Mouse (Mus musculus) MEL (cell line): ENCODE results near the gene Scnm1. TPM values are rescaled to one million over a fixed set of nuclear protein-coding genes. Genes with fewer than 3 reads are reported as not detected.
A peak's percentile ranks its signal among the peaks of the same experiment; 100 is the strongest.

Experiments
- DNase-seq: peaks from one replicate; pipeline ENCODE4 v3.0.0; 2011; ENCODE audit warnings: low read depth, low spot score
- H3K27ac ChIP-seq: 2 replicates; pipeline ENCODE4 v1.5.1; 2012; ENCODE audit warnings: low read depth, mild to moderate bottlenecking, control low read depth, low read length, moderate library complexity; ENCODE audit not compliant: control insufficient read depth
- H3K27me3 ChIP-seq, 2 experiments: fragments of 150-350 bp in 1 of 2; sonication (generic) in 1 of 2; 2 replicates each; pipeline ENCODE4 v1.6.1; 2012; ENCODE audit warnings: low read length in 2 of 2, mild to moderate bottlenecking in 2 of 2, improper control_type of control experiment in 1 of 2, moderate library complexity in 1 of 2; ENCODE audit not compliant: insufficient read depth in 2 of 2, control insufficient read depth in 1 of 2
- H3K36me3 ChIP-seq, 2 experiments: 2 replicates each; pipeline ENCODE4 v1.6.1; 2012 to 2014; ENCODE audit warnings: low read length in 2 of 2, improper control_type of control experiment in 1 of 2, inconsistent platforms in 1 of 2, mild to moderate bottlenecking in 1 of 2; ENCODE audit not compliant: insufficient read depth in 2 of 2, control insufficient read depth in 1 of 2
- H3K4me1 ChIP-seq, 2 experiments: fragments of 150-350 bp in 1 of 2; sonication (generic) in 1 of 2; 2 replicates each; pipeline ENCODE4 v1.6.1; 2012; ENCODE audit warnings: low read length in 2 of 2, improper control_type of control experiment in 1 of 2, mild to moderate bottlenecking in 1 of 2; ENCODE audit not compliant: insufficient read depth in 2 of 2, control insufficient read depth in 1 of 2
- H3K4me3 ChIP-seq, 2 experiments: fragments of 150-350 bp in 1 of 2; sonication (generic) in 1 of 2; 2 replicates each; pipeline ENCODE4 v1.5.1; 2012; ENCODE audit warnings: low read depth in 2 of 2, low read length in 2 of 2, mild to moderate bottlenecking in 2 of 2, moderate library complexity in 2 of 2, control low read depth in 1 of 2, improper control_type of control experiment in 1 of 2; ENCODE audit not compliant: control insufficient read depth in 1 of 2, insufficient read depth in 1 of 2
- H3K79me2 ChIP-seq: 2 replicates; pipeline ENCODE4 v1.6.1; 2012; ENCODE audit warnings: mild to moderate bottlenecking, low read length, moderate library complexity; ENCODE audit not compliant: control insufficient read depth, poor library complexity, insufficient read depth
- H3K9ac ChIP-seq: 2 replicates; pipeline ENCODE4 v1.6.1; 2012; ENCODE audit warnings: low read depth, mild to moderate bottlenecking, control low read depth, low read length, moderate library complexity; ENCODE audit not compliant: control insufficient read depth, poor library complexity, severe bottlenecking
- H3K9me3 ChIP-seq: fragments of 150-350 bp; sonication (generic); replicated peaks from 2 replicates; pipeline ENCODE4 v1.6.1; 2012; ENCODE audit warnings: mild to moderate bottlenecking, low read length, improper control_type of control experiment, moderate library complexity; ENCODE audit not compliant: insufficient read depth
- BHLHE40 ChIP-seq: IDR thresholded peaks from 2 replicates; pipeline ENCODE4 v1.6.1; 2012; ENCODE audit warnings: low read depth, mild to moderate bottlenecking, inconsistent platforms, low read length, improper control_type of control experiment, borderline replicate concordance
- EP300 ChIP-seq, 2 experiments: IDR thresholded peaks; 2 replicates each; pipeline ENCODE4 v1.6.1; 2011; ENCODE audit warnings: improper control_type of control experiment in 2 of 2, low read length in 2 of 2, low read depth in 1 of 2, mild to moderate bottlenecking in 1 of 2
- GATA1 ChIP-seq: IDR thresholded peaks from 2 replicates; pipeline ENCODE4 v1.6.1; 2011; ENCODE audit warnings: low read depth, low read length, improper control_type of control experiment
- JUND ChIP-seq: IDR thresholded peaks from 2 replicates; pipeline ENCODE4 v1.6.1; 2011; ENCODE audit warnings: low read depth, mild to moderate bottlenecking, improper control_type of control experiment, low read length
- KAT2A ChIP-seq: conservative IDR thresholded peaks from 2 replicates; pipeline ENCODE4 v1.6.1; 2012; ENCODE audit warnings: low read depth, low read length, improper control_type of control experiment, inconsistent platforms
- MAX ChIP-seq: IDR thresholded peaks from 2 replicates; pipeline ENCODE4 v1.6.1; 2011; ENCODE audit warnings: low read length, improper control_type of control experiment
- MEF2A ChIP-seq: IDR thresholded peaks from 2 replicates; pipeline ENCODE4 v1.6.1; 2014; ENCODE audit warnings: low read depth, mild to moderate bottlenecking, inconsistent platforms, low read length, improper control_type of control experiment; ENCODE audit not compliant: poor library complexity, insufficient replicate concordance, severe bottlenecking; ENCODE audit errors: extremely low read depth
- MYB ChIP-seq: IDR thresholded peaks from 2 replicates; pipeline ENCODE4 v1.6.1; 2011; ENCODE audit warnings: mild to moderate bottlenecking, low read depth, low read length, improper control_type of control experiment
- MYC ChIP-seq: IDR thresholded peaks from 2 replicates; pipeline ENCODE4 v1.6.1; 2011; ENCODE audit warnings: low read depth, mild to moderate bottlenecking, low read length, improper control_type of control experiment, moderate library complexity
- NELFE ChIP-seq: IDR thresholded peaks from 2 replicates; pipeline ENCODE4 v1.6.1; 2011; ENCODE audit warnings: low read depth, low read length, improper control_type of control experiment
- NRF1 ChIP-seq: IDR thresholded peaks from 2 replicates; pipeline ENCODE4 v1.6.1; 2014; ENCODE audit warnings: low read depth, mild to moderate bottlenecking, inconsistent platforms, low read length, improper control_type of control experiment, moderate library complexity; ENCODE audit not compliant: poor library complexity, insufficient read depth, severe bottlenecking
- RAD21 ChIP-seq: IDR thresholded peaks from 2 replicates; pipeline ENCODE4 v1.6.1; 2011; ENCODE audit warnings: mild to moderate bottlenecking, low read depth, low read length, improper control_type of control experiment
- TAL1 ChIP-seq: IDR thresholded peaks from 2 replicates; pipeline ENCODE4 v1.6.1; 2012; ENCODE audit warnings: mild to moderate bottlenecking, inconsistent platforms, low read length, moderate library complexity, mixed read lengths
- TCF12 ChIP-seq: IDR thresholded peaks from 2 replicates; pipeline ENCODE4 v1.6.1; 2014; ENCODE audit warnings: low read depth, mild to moderate bottlenecking, inconsistent platforms, low read length, improper control_type of control experiment, moderate library complexity
- USF2 ChIP-seq, 2 experiments: IDR thresholded peaks; 2 replicates each; pipeline ENCODE4 v1.6.1; 2011 to 2012; ENCODE audit warnings: improper control_type of control experiment in 2 of 2, low read length in 2 of 2, borderline replicate concordance in 1 of 2, inconsistent platforms in 1 of 2, low read depth in 1 of 2, mild to moderate bottlenecking in 1 of 2; ENCODE audit not compliant: insufficient read depth in 1 of 2
- ZKSCAN1 ChIP-seq: IDR thresholded peaks from 2 replicates; pipeline ENCODE4 v1.6.1; 2012; ENCODE audit warnings: low read depth, mild to moderate bottlenecking, inconsistent platforms, low read length, improper control_type of control experiment, moderate library complexity
- polyA plus RNA-seq, 2 experiments: library from polyadenylated mRNA; stranded (reverse) in 1 of 2; unstranded in 1 of 2; fragments of >175 nt in 1 of 2; fragments of >200 nt in 1 of 2; gene quantifications; 2 replicates each; pipeline versions ENCODE4 v1.2.1 to v1.2.4; 2012; ENCODE audit warnings: low replicate concordance in 2 of 2, low read depth in 1 of 2; ENCODE audit not compliant: insufficient read length in 2 of 2, insufficient read depth in 1 of 2, missing spikeins in 1 of 2
- total RNA-seq: library from RNA; depleted of rRNA; stranded (reverse); fragments of 300-350 nt; gene quantifications from 2 replicates; pipeline ENCODE4 v1.2.3, GENCODE M21; 2012

The Scnm1 gene
- total and polyA plus RNA-seq, 3 experiments = 93.1 to 104 TPM; not detected in 1

DNA sequence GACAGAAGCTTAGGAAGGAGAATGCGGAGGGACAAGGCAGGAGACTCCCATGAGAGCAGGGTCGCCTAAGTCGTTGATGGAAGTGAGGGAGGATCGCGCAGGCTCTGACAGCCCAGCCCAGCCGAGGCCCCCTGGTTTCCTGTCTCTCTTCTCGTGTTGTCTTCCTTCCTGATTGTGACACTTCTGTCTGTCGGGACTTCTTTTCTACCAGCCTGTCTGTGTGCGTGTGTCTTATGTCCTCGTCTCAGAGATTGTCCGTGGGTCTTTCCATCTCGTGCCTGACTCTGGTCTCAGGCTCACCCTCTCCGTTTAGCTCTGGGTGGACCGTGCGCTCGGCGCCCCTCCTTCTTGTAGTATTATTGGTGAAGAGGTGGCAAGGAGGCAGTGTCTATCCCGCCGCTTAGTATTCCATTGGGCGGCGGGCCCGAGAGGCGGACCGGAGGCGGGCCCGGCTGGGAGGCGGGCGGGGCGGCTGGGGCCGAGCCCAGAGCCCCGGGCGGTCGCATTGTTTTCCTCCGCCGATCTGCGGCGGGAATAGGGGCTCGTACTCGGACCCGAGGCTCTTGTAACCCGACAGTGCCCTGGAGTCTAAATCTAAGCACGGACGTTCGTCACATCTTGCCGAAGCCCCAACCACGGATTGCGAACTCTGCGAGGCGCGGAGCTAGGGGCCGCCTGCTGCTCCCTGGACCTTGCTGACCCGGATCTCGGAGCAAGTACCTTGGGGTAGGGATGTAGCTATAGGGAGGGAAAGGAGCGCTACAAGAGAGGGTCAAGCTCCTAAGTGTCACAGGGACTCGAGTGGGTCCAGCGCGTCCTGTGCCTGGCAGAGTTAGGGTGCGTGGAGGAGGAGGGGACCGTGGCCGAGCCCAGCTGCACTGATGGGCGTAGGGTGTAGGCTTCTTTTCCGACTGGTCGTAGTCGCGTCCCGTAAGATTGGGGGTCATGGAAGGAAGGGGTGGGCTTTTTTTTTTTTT lies 26.5 kb upstream of the Scnm1 start, which contains the start of gene Sema6c (continued):
- 0 out of 2 replicates have a peak, but pooled peaks have one; percentile 45 for TF ChIP-seq NRF1
- no peak for TF ChIP-seq USF2 (IDR thresholded peaks at IDR 0.05; ENCODE audit: borderline replicate concordance in 1 of 2, insufficient read depth in 1 of 2, low read depth in 1 of 2, low read length in 2 of 2)
- TF ChIP-seq ZKSCAN1 = no peak
- peak; percentile 57; the same call in 1 of the 2 replicates for TF ChIP-seq BHLHE40
- TF ChIP-seq MAX = peak; percentile 68
- TF ChIP-seq KAT2A = no peak; the same call in 1 of the 2 replicates
- TF ChIP-seq MYB = no peak
- TF ChIP-seq TAL1 = no peak
- no peak for TF ChIP-seq MEF2A
- TF ChIP-seq TCF12 = peak; percentile 50
- TF ChIP-seq NELFE = peak; percentile 55
- peak in 1 of 2 experiments; percentile 13; a peak in 1 of 4 replicates for TF ChIP-seq EP300 (IDR thresholded peaks at IDR 0.05; ENCODE audit: low read depth in 1 of 2, low read length in 2 of 2)

DNA sequence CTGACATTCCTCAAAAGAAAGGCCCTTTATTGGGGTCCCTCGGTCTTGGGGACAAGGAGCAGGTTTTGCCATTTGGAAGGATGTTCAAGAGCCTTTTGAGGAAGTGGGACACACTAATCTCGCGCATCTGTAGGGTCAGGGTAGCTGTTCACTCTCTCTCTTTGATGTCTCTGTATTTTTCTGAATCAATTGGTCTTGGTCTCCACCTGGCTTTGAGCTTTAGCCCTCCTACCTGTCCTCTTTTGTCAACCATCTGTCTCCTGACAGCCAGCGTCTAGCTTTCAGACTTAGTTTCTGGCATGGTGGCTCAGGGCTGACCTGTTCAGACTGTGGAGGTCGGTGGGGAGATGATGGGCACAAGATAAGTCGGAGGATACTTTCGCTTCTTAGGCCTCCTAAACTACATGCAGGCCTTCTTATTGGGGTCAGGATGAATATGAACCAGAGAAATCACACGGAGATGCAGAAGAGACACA lies 25.7 kb upstream of the Scnm1 start:
- Histone ChIP-seq H3K79me2 (no peaks in the 10 kb centered on the region), H3K36me3 (peaks cover 0 to 5% of the 10 kb centered on the region in 2 experiments; a peak in 2 of 4 replicates), H3K9me3 (no peaks in the 10 kb centered on the region), H3K27ac (no peak overlapping the region), H3K4me3 (peak overlapping the region; percentile 70 to 96)
- DNase-seq = no peak
- TF ChIP-seq JUND = no peak
- no peak for TF ChIP-seq KAT2A
- 0 out of 4 replicates have a peak, but pooled peaks of 1 of the 2 experiments have one; percentile 12 for TF ChIP-seq USF2 (IDR thresholded peaks at IDR 0.05; ENCODE audit: borderline replicate concordance in 1 of 2, insufficient read depth in 1 of 2, low read depth in 1 of 2, low read length in 2 of 2)
- TF ChIP-seq EP300 (IDR thresholded peaks at IDR 0.05; ENCODE audit: low read depth in 1 of 2, low read length in 2 of 2) = 0 out of 4 replicates have a peak, but pooled peaks of 1 of the 2 experiments have one; percentile 22
- TF ChIP-seq GATA1 = peak; percentile 65
- TF ChIP-seq ZKSCAN1 = peak; percentile 3; the same call in 1 of the 2 replicates
- TF ChIP-seq MAX = no peak
- no peak for TF ChIP-seq RAD21
- TF ChIP-seq MYC = 0 out of 2 replicates have a peak, but pooled peaks have one; percentile 3
- TF ChIP-seq, all 39 proteins: peak for 5
- Histone ChIP-seq H3K27me3 (no peaks in the 10 kb centered on the region; a peak in 1 of 4 replicates), H3K9ac (peak overlapping the region; percentile 53), H3K4me1 (peaks cover 2 to 18% of the 10 kb centered on the region in 2 experiments)
